Mouse (Mus musculus) limb, embryonic 14.5 days (tissue): ENCODE measurements around the gene Stap2. TPM values are rescaled to one million over a fixed set of nuclear protein-coding genes. Genes with fewer than 3 reads are reported as not detected.

Experiments
- ATAC-seq: fragments of 200-750 bp; cut with Nextera tagmentation; 2 replicates; pipeline ENCODE4 v1.8.0; 2017; ENCODE audit warnings: low read depth, moderate number of reproducible peaks, moderate TSS enrichment; ENCODE audit not compliant: low FRiP score
- DNase-seq: peaks from one replicate; pipeline ENCODE4 v3.0.0-alpha.2; 2015; ENCODE audit warnings: low spot score
- H3K27ac ChIP-seq: fragments of 300-500 bp; sonication (generic); replicated peaks from 2 replicates; pipeline ENCODE4 v1.5.1; 2014; ENCODE audit warnings: low read depth, mild to moderate bottlenecking, low read length, moderate library complexity, mixed read lengths
- H3K27me3 ChIP-seq: fragments of 300-500 bp; sonication (generic); 2 replicates; pipeline ENCODE4 v1.6.1; 2014; ENCODE audit warnings: low read length, mixed read lengths; ENCODE audit not compliant: control insufficient read depth, insufficient read depth
- H3K36me3 ChIP-seq: fragments of 300-500 bp; sonication (generic); 2 replicates; pipeline ENCODE4 v1.6.1; 2014; ENCODE audit warnings: mild to moderate bottlenecking, low read length, moderate library complexity, mixed read lengths; ENCODE audit not compliant: control insufficient read depth, insufficient read depth
- H3K4me1 ChIP-seq: fragments of 300-500 bp; sonication (generic); 2 replicates; pipeline ENCODE4 v1.6.1; 2014; ENCODE audit warnings: antibody characterized with exemption, low read length, mixed read lengths; ENCODE audit not compliant: control insufficient read depth, insufficient read depth
- H3K4me2 ChIP-seq: fragments of 300-500 bp; sonication (generic); replicated peaks from 2 replicates; pipeline ENCODE4 v1.6.1; 2014; ENCODE audit warnings: low read depth, mild to moderate bottlenecking, low read length, moderate library complexity; ENCODE audit not compliant: severe bottlenecking
- H3K4me3 ChIP-seq: fragments of 300-500 bp; sonication (generic); replicated peaks from 2 replicates; pipeline ENCODE4 v1.5.1; 2014; ENCODE audit warnings: low read length
- H3K9ac ChIP-seq: fragments of 300-500 bp; sonication (generic); 2 replicates; pipeline ENCODE4 v1.6.1; 2014; ENCODE audit warnings: mild to moderate bottlenecking, low read depth, low read length, moderate library complexity; ENCODE audit not compliant: severe bottlenecking
- H3K9me3 ChIP-seq: fragments of 300-500 bp; sonication (generic); 2 replicates; pipeline ENCODE4 v1.6.1; 2016; ENCODE audit warnings: low read length; ENCODE audit not compliant: control insufficient read depth
- POLR2A ChIP-seq: fragments of 200-500 bp; IDR thresholded peaks from 2 replicates; pipeline ENCODE4 v1.8.0; 2012; ENCODE audit warnings: inconsistent platforms, mild to moderate bottlenecking, moderate library complexity, borderline replicate concordance; ENCODE audit not compliant: insufficient read depth, insufficient read length; ENCODE audit errors: extremely low read depth
- whole genome bisulfite sequencing: fragments of 180-500 bp; shearing (Covaris S2); extraction: QIAGEN DNeasy Blood & Tissue Kit; methylation state at CpG from one replicate; pipeline ENCODE4 v1.1.7; 2014; 5-methylcytosine and 5-hydroxymethylcytosine counted together
- polyA plus RNA-seq, 2 experiments: library from polyadenylated mRNA; depleted of rRNA in 1 of 2; stranded (reverse) in 1 of 2; unstranded in 1 of 2; fragments of >200 nt; fragmentation: Nextera tagmentation in 1 of 2; extraction: Ambion mirVana in 1 of 2; gene quantifications; 2 replicates each; pipeline versions ENCODE4 v1.2.1 to v1.2.3; 2012 to 2014

Stap2 gene
- polyA plus RNA-seq, 2 experiments: 14.7 to 18.7 TPM

DNA sequence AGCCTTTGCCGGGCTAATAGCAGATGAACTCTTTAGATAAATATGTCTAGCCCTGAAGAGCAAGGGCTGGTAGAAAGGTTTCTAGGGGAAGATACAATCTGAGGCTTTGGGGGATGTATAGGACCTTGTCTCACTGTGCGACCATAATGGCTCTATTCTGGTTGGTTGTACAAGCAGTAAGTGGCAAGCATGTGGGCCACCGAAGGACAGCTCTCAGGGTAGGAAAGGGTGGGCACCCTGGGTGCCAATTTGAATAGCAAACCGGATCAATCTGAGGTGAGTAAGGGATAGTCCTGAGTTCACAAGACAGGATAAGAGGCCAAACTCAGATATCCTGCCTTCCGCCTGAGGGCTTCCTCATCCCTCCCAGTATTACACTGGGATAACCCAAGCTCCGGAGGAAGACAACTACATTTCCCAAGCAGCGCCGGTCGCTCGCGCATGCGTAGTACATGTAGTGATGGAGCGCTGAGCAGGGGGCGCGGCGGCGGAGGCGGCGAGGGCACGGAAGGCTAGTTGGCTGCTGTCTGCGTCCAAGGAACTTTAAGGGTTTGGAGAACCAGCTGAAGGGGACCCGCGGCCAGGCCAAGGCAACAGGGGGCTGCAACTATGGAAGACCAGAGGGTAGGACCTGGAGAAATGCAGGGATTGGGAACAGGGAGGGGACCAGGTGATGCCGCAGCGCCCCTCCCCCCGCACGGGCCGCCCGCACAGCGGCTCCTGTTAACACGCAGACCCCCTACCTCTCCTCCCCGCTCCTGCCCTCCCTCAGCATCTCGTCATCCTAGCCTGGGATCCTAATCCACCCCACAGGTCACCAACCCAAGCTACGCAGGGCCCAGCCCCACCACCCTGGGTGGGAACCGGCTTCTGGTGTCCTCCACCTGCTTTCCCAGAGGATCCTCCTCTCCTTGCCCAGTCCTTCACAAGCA, 19.1 kb downstream of the Stap2 start, which contains the start of gene Fsd1:
Gene Fsd1 (plus strand): TSS at position 480 of the 932 bp plus-strand sequence.
- DNase-seq (peak; percentile 69), ATAC-seq (peak; percentile 81)
- no peak for TF ChIP-seq POLR2A

DNA sequence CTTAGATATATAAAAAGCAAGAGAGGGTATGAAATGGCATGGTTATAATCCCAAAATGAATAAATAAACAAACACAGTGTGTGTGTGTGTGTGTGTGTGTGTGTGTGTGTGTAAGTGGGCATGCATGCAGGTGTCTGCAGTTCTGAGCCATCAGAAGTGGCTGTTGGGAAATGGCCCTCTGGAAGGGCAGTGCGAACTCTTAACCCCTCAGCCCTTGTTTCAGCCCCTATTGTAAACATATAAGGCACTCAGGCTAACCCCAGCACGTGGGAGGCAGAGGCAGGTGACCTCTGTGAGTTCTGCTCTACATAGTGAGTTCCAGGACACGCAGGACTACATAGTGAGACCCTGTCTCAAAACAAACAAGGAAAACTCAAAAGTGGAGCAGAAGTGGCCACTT, 28.1 kb downstream of the Stap2 start:
- DNase-seq: no peak
- Histone ChIP-seq H3K4me2 (no peak overlapping the region), H3K9ac (no peak overlapping the region), H3K4me3 (no peak overlapping the region), H3K4me1 (no peaks in the 10 kb centered on the region), H3K36me3 (peaks cover 3% of the 10 kb centered on the region), H3K27ac (no peak overlapping the region), H3K9me3 (no peaks in the 10 kb centered on the region), H3K27me3 (no peaks in the 10 kb centered on the region)
- TF ChIP-seq POLR2A: no peak
- WGBS: 54% methylated on average over 3 of the region's 3 CpGs
- no peak for ATAC-seq

More for the DNA sequence above, 19.1 kb downstream of the Stap2 start, which contains the start of gene Fsd1:
- Histone ChIP-seq H3K4me3 (peak within 1 kb of the TSS; percentile 61), H3K4me2 (peak within 1 kb of the TSS; percentile 82), H3K9ac (peak within 1 kb of the TSS; percentile 61), H3K4me1 (peaks cover 5% of the 10 kb centered on the region; the same call in 1 of the 2 replicates), H3K9me3 (no peaks in the 10 kb centered on the region), H3K27me3 (no peaks in the 10 kb centered on the region), H3K36me3 (peaks cover 3% of the 10 kb centered on the region; the same call in 1 of the 2 replicates), H3K27ac (no peak within 1 kb of the TSS)
- 10% methylated on average over 29 of the region's 35 CpGs for WGBS

DNA sequence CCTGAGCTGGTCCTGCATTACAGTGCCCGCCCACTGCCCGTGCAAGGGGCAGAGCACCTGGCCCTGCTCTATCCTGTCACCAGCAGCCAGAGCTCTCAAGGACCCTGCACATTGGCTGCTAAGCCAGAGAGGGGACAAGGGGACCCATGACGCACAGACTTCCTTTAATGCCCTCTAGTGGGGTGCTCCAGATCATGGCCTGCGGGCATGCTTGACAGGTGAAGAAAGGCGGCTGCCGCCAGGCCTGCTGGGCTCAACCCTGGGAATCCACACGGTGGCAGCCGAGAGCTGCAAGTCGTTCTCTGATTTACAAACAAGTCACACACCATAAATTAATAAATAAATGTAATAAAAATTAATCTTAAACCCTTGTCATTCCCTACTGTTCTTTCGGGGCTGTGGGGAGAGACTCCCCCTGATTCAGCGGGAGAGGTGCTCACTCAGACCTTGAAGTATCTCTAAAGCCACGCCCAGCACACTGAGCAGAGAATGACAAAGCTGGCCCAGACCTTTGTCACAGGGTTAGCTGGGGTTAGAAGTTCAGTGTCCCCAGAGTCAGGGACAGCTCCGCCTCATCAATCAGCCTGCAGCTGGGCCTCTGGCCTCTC, 29.0 kb downstream of the Stap2 start:
- TF ChIP-seq POLR2A: no peak
- Histone ChIP-seq H3K4me1 (peaks cover 2% of the 10 kb centered on the region; the same call in 1 of the 2 replicates), H3K9ac (no peak overlapping the region), H3K36me3 (peaks cover 3% of the 10 kb centered on the region), H3K4me2 (no peak overlapping the region), H3K9me3 (no peaks in the 10 kb centered on the region), H3K27me3 (no peaks in the 10 kb centered on the region), H3K4me3 (no peak overlapping the region), H3K27ac (no peak overlapping the region)
- DNase-seq: peak; percentile 73
- ATAC-seq: peak; percentile 41; the same call in 1 of the 2 replicates
- WGBS: 23% methylated on average over 12 of the region's 13 CpGs

- H3K9ac ChIP-seq: peak overlapping the region; percentile 80; the same call in 1 of the 2 replicates
- no peak for ATAC-seq
- 28% methylated on average over 21 of the region's 22 CpGs for WGBS
- peaks cover 6% of the 10 kb centered on the region; the same call in 1 of the 2 replicates for H3K4me1 ChIP-seq
- peak overlapping the region; percentile 63 for H3K4me3 ChIP-seq
- peak overlapping the region; percentile 90 for H3K4me2 ChIP-seq
- H3K9me3 ChIP-seq: no peaks in the 10 kb centered on the region
- no peaks in the 10 kb centered on the region for H3K27me3 ChIP-seq
- no peak for TF ChIP-seq POLR2A
- no peak for DNase-seq
- no peak overlapping the region for H3K27ac ChIP-seq
- peaks cover 23% of the 10 kb centered on the region for H3K36me3 ChIP-seq
Measured at GRCm38 (mm10) chr17:55971453-55971852, 33.9 kb downstream of the Stap2 start.
